Mouse (Mus musculus) ES-Bruce4 (cell line): Measurements from ENCODE around the gene Rims4.

ENCODE experiments used
- CTCF ChIP-seq: IDR thresholded peaks from one replicate; pipeline ENCODE4 v1.8.1; 2011; ENCODE audit warnings: low read depth, low read length
- POLR2A ChIP-seq: IDR thresholded peaks from one replicate; pipeline ENCODE4 v1.8.1; 2011; ENCODE audit warnings: low read length; ENCODE audit not compliant: insufficient read depth

DNA sequence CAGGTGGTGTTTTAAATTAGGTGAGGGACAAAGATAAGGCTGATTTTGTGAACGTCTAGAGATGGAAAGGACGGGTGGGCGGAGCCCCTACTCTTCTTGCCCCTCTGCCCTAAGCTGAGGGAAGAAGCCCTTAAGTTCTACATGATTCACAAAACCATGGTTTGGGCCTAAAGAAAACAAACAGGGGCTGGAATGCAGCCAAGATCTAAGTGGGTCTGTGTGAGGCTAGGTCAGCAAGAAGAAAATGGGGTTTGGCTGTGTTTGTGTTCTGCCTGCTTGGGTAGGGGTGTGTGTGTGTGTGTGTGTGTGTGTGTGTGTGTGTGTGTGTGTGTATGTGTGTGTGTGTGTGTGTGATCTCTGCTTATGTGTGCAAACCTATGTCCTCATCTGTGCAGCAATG is 6.0 kb upstream of the Rims4 start:
- no peak for TF ChIP-seq POLR2A
- TF ChIP-seq CTCF: no peak
